Mouse (Mus musculus): ENCODE data around the gene Eml5.

DNA sequence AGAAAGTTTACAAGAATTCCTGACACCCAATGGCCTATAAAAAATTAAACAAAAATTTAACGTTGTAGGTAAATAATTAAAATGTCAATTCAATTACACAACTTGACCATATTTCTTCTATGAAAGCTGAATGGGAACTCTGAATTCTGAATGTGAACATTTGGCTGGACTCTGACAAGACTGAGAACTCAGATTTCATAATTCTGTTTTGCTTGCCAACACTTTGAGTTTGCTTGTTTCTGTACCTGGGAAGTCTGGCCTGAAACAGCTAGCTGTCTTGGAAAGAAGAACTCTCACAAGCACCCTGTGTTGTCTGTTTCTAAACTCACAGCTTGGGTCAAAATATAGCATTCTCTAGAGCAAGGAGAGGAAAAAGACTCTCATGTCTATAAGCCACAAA, 67.4 kb downstream of the Eml5 start:
- TF ChIP-seq CTCF (IDR thresholded peaks at IDR 0.05; ENCODE audit: extremely low read depth, insufficient read depth, low read length) (no peak), POLR2A (IDR thresholded peaks at IDR 0.05; ENCODE audit: extremely low read depth, insufficient read depth, low read length) (no peak)
